Mouse (Mus musculus) embryonic facial prominence, embryonic 15.5 days (tissue): ENCODE measurements around the gene Fry. TPM values are rescaled to one million over a fixed set of nuclear protein-coding genes. Genes with fewer than 3 reads are reported as not detected.

ENCODE experiments used
- ATAC-seq: fragments of 200-750 bp; cut with Nextera tagmentation; 2 replicates; pipeline ENCODE4 v1.8.0; 2017; ENCODE audit warnings: low read depth, moderate TSS enrichment; ENCODE audit not compliant: insufficient number of reproducible peaks, low FRiP score, low TSS enrichment
- H3K27ac ChIP-seq: fragments of 300-500 bp; sonication (generic); replicated peaks from 2 replicates; pipeline ENCODE4 v1.5.1; 2015; ENCODE audit warnings: mild to moderate bottlenecking, inconsistent platforms
- H3K27me3 ChIP-seq: fragments of 300-500 bp; sonication (generic); 2 replicates; pipeline ENCODE4 v1.6.1; 2015; ENCODE audit warnings: inconsistent platforms
- H3K36me3 ChIP-seq: fragments of 300-500 bp; sonication (generic); 2 replicates; pipeline ENCODE4 v1.6.1; 2015; ENCODE audit warnings: mild to moderate bottlenecking, inconsistent platforms
- H3K4me1 ChIP-seq: fragments of 300-500 bp; sonication (generic); 2 replicates; pipeline ENCODE4 v1.6.1; 2015; ENCODE audit warnings: inconsistent platforms
- H3K4me2 ChIP-seq: fragments of 300-500 bp; sonication (generic); replicated peaks from 2 replicates; pipeline ENCODE4 v1.6.1; 2015; ENCODE audit warnings: mild to moderate bottlenecking, inconsistent platforms
- H3K4me3 ChIP-seq: fragments of 300-500 bp; sonication (generic); replicated peaks from 2 replicates; pipeline ENCODE4 v1.5.1; 2015; ENCODE audit warnings: mild to moderate bottlenecking, inconsistent platforms
- H3K9ac ChIP-seq: fragments of 300-500 bp; sonication (generic); 2 replicates; pipeline ENCODE4 v1.6.1; 2015; ENCODE audit warnings: inconsistent platforms
- H3K9me3 ChIP-seq: fragments of 300-500 bp; sonication (generic); replicated peaks from 2 replicates; pipeline ENCODE4 v1.6.1; 2016; ENCODE audit warnings: inconsistent platforms
- WGBS: fragments of 180-500 bp; shearing (Covaris S2); methylation state at CpG from one replicate; pipeline ENCODE4 v1.1.7; 2015; 5-methylcytosine and 5-hydroxymethylcytosine counted together
- polyA plus RNA-seq: library from polyadenylated mRNA; unstranded; fragments of >200 nt; fragmentation: Nextera tagmentation; extraction: Ambion mirVana; gene quantifications from 2 replicates; pipeline ENCODE4 v1.2.1, GENCODE M21; 2015

The Fry gene
- polyA plus RNA-seq, 1 experiment from 2014 or later: 11.4 TPM

DNA sequence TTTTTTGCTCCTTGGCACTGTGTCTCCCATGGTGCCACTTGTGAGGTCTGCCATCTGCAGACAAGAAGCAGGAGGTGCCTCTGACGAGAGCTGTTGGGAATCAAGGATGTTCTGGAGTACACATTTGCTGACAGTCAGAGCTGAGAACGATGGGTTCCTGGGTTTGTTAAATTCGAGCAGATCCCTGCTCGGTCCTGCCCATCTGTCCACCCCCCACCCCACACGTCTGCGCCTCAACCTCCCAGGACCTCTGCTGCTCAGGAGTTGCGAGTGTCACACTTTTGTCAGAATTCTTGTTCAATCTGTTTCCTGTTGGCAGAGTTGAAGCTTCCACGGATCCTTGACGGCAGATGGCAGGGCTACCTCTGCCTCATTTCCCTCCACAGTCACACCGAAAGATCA lies 34.4 kb downstream of the Fry start:
- ATAC-seq: no peak
- H3K27ac ChIP-seq: no peak overlapping the region
- 44% methylated on average over 10 of the region's 10 CpGs for WGBS

DNA sequence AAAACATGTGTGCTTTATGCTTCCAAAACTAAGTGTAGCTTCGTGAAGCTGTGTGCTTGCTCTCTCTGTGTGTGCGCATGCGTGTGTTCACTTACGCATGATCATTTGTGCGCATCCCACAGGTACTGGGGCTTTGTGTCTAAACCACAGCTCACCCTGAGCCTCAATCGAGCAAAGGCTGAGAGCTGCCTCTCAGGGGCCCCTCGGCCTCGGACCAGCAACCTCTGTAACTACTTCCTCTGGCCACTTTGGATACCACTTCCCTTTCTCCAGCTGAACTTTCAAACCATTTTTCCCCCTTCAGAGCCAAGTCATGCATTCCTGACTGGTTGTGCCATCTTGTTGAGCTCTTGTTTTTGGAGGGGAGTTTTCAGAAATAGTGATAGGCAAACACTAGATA lies 36.9 kb downstream of the Fry start:
- H3K36me3 ChIP-seq: no peaks in the 10 kb centered on the region
- no peak overlapping the region for H3K9ac ChIP-seq
- no peak overlapping the region for H3K4me2 ChIP-seq
- H3K27me3 ChIP-seq: no peaks in the 10 kb centered on the region
- WGBS: 86% methylated on average over 8 of the region's 8 CpGs
- no peaks in the 10 kb centered on the region for H3K9me3 ChIP-seq
- peaks cover 15% of the 10 kb centered on the region for H3K4me1 ChIP-seq
- ATAC-seq: no peak
- no peak overlapping the region for H3K27ac ChIP-seq
- H3K4me3 ChIP-seq: no peak overlapping the region

More for the DNA sequence above, 34.4 kb downstream of the Fry start:
- Histone ChIP-seq H3K9ac (no peak overlapping the region), H3K36me3 (no peaks in the 10 kb centered on the region), H3K9me3 (no peaks in the 10 kb centered on the region), H3K4me1 (peaks cover 15% of the 10 kb centered on the region), H3K4me3 (no peak overlapping the region), H3K4me2 (no peak overlapping the region), H3K27me3 (no peaks in the 10 kb centered on the region)

DNA sequence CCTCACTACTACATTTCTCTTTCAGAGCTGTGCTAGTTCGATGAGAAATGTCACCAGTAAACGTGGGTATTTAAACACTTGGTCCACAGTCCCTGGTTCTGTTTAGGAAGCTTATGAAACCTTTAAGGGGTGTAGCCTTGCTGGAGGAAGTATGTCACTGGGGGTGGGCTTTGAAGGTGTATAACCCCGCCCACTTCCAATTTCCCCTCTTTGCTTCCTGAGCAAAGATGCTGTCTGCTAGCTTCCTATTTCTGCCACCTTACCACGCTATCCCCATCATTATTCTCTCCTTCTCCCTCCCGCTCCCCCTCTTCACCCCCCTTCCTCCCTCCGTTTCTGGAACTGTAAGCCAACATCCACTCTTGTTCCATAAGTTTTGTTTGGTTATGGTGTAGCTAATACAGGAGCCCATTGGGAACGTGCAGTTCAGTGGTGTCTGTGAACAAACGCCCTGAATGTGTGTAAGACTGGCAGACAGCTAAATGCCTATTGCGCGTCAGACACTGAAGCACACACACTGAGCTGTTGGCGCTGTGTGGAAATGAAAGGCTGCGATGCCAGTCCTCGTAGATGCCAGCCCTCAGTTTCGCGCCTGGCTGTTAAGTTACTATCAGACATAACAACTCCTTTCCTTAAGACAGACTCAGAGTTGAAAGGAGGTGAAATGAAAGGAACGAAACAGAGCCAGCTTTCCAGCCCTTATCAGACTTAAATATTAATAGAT lies 37.8 kb downstream of the Fry start:
- H3K4me1 ChIP-seq: peaks cover 15% of the 10 kb centered on the region
- H3K27me3 ChIP-seq: no peaks in the 10 kb centered on the region
- H3K9ac ChIP-seq: no peak overlapping the region
- H3K4me3 ChIP-seq: no peak overlapping the region
- no peaks in the 10 kb centered on the region for H3K36me3 ChIP-seq
- H3K9me3 ChIP-seq: no peaks in the 10 kb centered on the region
- 82% methylated on average over 16 of the region's 16 CpGs for WGBS
- no peak overlapping the region for H3K27ac ChIP-seq
- no peak for ATAC-seq
- H3K4me2 ChIP-seq: no peak overlapping the region

DNA sequence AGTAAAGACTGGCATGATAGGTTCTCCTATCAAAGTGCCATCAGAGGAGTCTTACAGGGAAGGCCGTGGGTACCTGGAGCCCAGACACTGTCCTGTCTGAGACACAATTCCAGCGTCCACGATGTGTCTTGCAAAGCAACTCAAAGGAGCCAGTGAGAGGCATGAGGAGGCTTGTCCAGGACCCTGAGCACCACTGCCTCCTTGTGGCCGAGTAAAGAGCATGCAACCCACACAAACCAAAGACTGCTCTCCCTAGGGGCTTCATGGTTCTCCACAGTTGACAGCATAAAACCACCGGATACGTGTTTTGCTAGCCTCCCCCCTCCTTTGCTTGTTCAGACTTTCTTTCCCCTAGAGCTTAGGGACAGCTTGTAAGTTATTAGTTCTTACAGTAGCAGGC lies 39.2 kb downstream of the Fry start:
- no peaks in the 10 kb centered on the region for H3K36me3 ChIP-seq
- H3K27me3 ChIP-seq: no peaks in the 10 kb centered on the region
- no peak overlapping the region for H3K4me3 ChIP-seq
- no peak overlapping the region for H3K4me2 ChIP-seq
- no peak overlapping the region for H3K27ac ChIP-seq
- 42% methylated on average over 6 of the region's 6 CpGs for WGBS
- no peaks in the 10 kb centered on the region for H3K9me3 ChIP-seq
- no peak for ATAC-seq
- H3K9ac ChIP-seq: no peak overlapping the region
- peaks cover 10% of the 10 kb centered on the region; the same call in 1 of the 2 replicates for H3K4me1 ChIP-seq

DNA sequence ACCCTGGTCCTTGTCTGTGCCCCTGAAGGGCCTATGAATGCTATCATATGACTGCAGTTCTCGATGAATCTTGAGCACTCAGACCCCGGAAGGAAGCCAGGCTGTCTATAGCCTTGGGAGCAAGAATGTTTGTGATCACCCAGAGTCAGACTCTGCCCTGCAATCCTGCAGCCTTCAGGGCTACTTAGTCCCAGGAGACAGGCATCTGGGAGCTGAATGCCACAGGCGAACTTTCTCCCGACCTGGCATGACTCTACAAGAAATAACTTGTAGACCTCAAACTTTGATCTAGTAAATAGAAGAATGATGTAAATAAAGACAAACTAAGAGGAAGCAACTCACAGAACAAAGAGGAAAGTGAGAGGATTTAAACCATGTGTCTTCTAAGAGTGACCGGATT lies 40.7 kb downstream of the Fry start:
- Histone ChIP-seq H3K9ac (no peak overlapping the region), H3K4me3 (no peak overlapping the region), H3K4me1 (0 out of 2 replicates have a peak, but pooled peaks cover 5% of the 10 kb centered on the region), H3K4me2 (no peak overlapping the region), H3K36me3 (no peaks in the 10 kb centered on the region), H3K27ac (0 out of 2 replicates have a peak overlapping the region, but pooled peaks have one; percentile 24), H3K27me3 (no peaks in the 10 kb centered on the region), H3K9me3 (no peaks in the 10 kb centered on the region)
- WGBS: 19% methylated on average over 5 of the region's 5 CpGs
- no peak for ATAC-seq

DNA sequence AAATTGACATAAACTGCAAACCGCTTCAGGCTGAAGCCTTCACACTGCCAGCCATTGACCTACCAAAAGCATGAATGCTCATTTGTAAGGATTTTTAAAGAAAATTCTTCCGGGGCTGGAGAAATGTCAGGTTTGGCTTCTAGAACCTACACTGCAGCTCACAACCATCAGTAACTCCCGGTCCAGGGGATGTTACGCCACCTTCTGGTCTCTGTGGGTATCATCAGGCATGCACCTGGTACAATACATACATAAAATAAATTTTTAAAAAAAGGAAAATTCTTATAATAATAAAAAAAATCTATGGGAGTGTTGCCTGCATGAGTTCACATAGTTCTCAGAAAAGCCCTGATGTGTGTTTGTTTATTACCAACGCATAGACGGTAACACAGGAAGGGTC lies 42.7 kb downstream of the Fry start:
- Histone ChIP-seq H3K9me3 (no peaks in the 10 kb centered on the region), H3K4me2 (no peak overlapping the region), H3K4me1 (0 out of 2 replicates have a peak, but pooled peaks cover 5% of the 10 kb centered on the region), H3K4me3 (no peak overlapping the region), H3K9ac (no peak overlapping the region), H3K27me3 (no peaks in the 10 kb centered on the region), H3K36me3 (no peaks in the 10 kb centered on the region), H3K27ac (no peak overlapping the region)
- no peak for ATAC-seq
- 71% methylated on average over 6 of the region's 6 CpGs for WGBS

DNA sequence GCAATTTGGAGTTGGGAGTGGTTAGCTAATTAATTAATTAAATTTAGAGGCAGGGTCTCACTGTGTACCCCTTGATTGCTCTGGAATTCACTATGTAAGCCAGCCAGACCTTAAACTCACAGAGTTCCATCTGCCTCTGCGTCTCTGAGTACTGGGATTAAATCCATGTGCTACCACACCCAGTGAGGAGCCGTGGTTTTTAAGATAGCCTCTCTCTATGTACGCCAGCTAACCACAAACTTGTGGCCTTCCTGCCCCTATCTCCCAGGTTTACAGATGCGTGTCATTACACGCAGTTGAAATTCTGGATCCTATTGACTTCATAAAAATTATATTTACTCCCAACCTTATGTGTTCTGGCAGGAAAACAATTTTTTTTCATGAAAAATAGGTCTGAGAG lies 43.5 kb downstream of the Fry start:
- no peak overlapping the region for H3K27ac ChIP-seq
- H3K27me3 ChIP-seq: no peaks in the 10 kb centered on the region
- no peak overlapping the region for H3K4me2 ChIP-seq
- H3K9ac ChIP-seq: no peak overlapping the region
- 0 out of 2 replicates have a peak, but pooled peaks cover 5% of the 10 kb centered on the region for H3K4me1 ChIP-seq
- no peaks in the 10 kb centered on the region for H3K9me3 ChIP-seq
- no peak for ATAC-seq
- no peaks in the 10 kb centered on the region for H3K36me3 ChIP-seq
- WGBS: 32% methylated on average over 5 of the region's 5 CpGs
- H3K4me3 ChIP-seq: no peak overlapping the region

DNA sequence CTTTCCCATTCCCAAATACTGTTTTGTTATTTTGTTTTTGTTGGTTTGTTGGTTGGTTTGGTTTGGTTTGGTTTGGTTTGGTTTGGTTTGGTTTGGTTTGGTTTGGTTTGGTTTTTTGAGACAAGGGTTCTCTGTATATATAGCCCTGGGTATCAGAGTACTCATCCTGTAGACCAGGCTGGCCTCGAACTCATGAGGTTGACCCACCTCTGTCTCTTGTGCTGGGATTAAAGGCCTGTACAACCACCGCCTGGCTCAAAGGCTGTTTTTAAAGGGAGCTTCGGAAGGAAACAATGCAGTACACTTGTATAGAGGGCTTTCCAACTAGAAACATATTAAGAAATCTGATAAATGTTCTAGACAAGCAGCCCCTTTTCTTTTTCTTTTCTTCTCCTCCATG lies 46.2 kb downstream of the Fry start:
- no peak overlapping the region for H3K9ac ChIP-seq
- no peak overlapping the region for H3K4me3 ChIP-seq
- no peaks in the 10 kb centered on the region for H3K36me3 ChIP-seq
- no peak for ATAC-seq
- no peaks in the 10 kb centered on the region for H3K27me3 ChIP-seq
- H3K27ac ChIP-seq: no peak overlapping the region
- 0 out of 2 replicates have a peak, but pooled peaks cover 2% of the 10 kb centered on the region for H3K4me1 ChIP-seq
- no peak overlapping the region for H3K4me2 ChIP-seq
- WGBS: 90% methylated on average over 3 of the region's 3 CpGs
- no peaks in the 10 kb centered on the region for H3K9me3 ChIP-seq

DNA sequence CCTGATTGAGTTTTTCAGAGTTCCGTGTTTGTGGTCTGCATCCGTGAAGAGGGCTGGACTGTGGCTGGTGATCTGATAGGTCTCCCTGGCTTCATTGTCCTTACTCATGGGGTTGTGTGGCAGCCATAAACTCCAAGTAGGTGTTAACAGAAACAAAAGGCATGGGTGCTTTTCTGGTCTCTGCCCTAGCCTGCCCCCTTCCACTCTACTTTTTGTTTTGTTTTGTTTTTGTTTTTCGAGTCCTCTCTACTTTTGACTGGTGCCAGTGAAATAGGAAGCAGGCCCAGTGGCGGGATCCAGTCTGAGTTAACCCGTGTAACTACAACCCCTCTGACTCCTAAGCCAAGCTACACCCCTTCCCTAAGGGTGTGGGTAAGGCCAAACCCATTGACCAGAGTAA lies 48.4 kb downstream of the Fry start:
- no peaks in the 10 kb centered on the region for H3K9me3 ChIP-seq
- no peak overlapping the region for H3K4me2 ChIP-seq
- no peaks in the 10 kb centered on the region for H3K36me3 ChIP-seq
- H3K9ac ChIP-seq: no peak overlapping the region
- no peak overlapping the region for H3K27ac ChIP-seq
- H3K4me1 ChIP-seq: 0 out of 2 replicates have a peak, but pooled peaks cover 2% of the 10 kb centered on the region
- 73% methylated on average over 5 of the region's 5 CpGs for WGBS
- no peak for ATAC-seq
- H3K4me3 ChIP-seq: no peak overlapping the region
- H3K27me3 ChIP-seq: no peaks in the 10 kb centered on the region

DNA sequence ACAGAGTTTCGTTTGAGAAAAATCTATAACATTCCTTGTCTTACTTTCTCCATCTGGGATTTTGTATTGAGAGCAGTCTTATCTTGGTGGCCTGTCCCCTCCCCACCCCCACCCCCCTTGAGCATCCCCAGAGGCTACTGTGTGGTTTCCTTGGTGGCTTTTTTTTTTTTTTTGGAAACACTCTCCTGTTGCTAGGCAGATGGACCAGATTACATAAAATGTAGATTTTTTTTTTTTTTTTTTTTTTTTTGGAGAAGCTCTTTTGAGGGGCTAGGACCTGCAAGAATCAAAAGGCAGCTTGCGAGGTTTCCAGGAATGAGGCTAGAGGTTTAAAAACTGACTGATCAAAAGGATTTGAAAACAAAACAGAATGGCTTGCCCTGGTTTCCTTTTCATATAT lies 48.8 kb downstream of the Fry start:
- H3K4me2 ChIP-seq: no peak overlapping the region
- 44% methylated on average over 2 of the region's 2 CpGs for WGBS
- H3K9ac ChIP-seq: no peak overlapping the region
- no peaks in the 10 kb centered on the region for H3K9me3 ChIP-seq
- H3K4me1 ChIP-seq: no peaks in the 10 kb centered on the region
- no peaks in the 10 kb centered on the region for H3K27me3 ChIP-seq
- no peak for ATAC-seq
- no peak overlapping the region for H3K27ac ChIP-seq
- no peaks in the 10 kb centered on the region for H3K36me3 ChIP-seq
- H3K4me3 ChIP-seq: no peak overlapping the region

DNA sequence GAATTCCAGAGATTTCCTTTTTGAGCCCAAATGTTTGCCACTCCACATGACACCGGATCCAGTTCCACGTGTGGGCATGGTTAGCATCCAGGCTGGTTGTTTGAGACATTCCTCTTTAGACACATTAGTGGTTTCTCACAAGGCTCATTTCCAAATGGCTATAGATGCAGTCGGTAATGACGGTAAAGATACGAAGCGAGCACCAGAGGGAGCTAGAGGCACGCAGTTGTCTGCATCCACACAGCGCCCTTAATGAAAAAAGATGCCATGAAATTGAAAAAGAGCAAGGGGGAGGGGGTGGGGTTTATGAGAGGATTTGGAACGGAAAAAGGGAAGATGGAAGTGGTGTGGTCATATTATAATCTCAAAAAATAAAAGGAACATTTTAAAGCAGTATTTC lies 50.3 kb downstream of the Fry start:
- Histone ChIP-seq H3K9me3 (no peaks in the 10 kb centered on the region), H3K9ac (no peak overlapping the region), H3K4me1 (no peaks in the 10 kb centered on the region), H3K36me3 (no peaks in the 10 kb centered on the region), H3K27ac (no peak overlapping the region), H3K27me3 (no peaks in the 10 kb centered on the region), H3K4me2 (no peak overlapping the region), H3K4me3 (no peak overlapping the region)
- peak; percentile 70 for ATAC-seq
- under 1% methylated on average over 9 of the region's 9 CpGs for WGBS

DNA sequence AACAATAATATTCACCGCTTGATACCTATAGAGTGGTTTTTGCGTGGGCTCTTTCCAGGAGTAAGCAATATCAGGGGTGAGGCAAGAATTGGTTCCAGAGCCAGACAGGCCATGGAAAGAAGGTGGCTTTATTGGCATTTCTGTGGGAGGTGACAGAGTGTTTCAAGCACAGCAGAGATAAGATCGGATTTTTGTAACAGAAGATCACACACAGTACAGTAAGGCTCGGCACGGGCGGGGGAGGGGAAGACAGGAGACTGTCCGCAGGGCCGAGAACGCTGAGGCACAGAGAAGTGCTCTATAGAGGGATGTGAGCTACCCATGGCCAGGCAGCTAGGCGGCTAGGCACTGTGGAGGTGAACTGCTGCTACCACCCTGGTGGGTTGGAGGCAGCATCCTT lies 53.1 kb downstream of the Fry start:
- Histone ChIP-seq H3K9ac (no peak overlapping the region), H3K27ac (no peak overlapping the region), H3K4me2 (no peak overlapping the region), H3K27me3 (no peaks in the 10 kb centered on the region), H3K9me3 (no peaks in the 10 kb centered on the region), H3K36me3 (no peaks in the 10 kb centered on the region), H3K4me1 (no peaks in the 10 kb centered on the region), H3K4me3 (no peak overlapping the region)
- WGBS: 43% methylated on average over 10 of the region's 10 CpGs
- no peak for ATAC-seq
